Mouse (Mus musculus) urinary bladder, adult 18-20 months (tissue): ENCODE data around the gene Olfr859.
"Not testable (repeated sequence)": the region's sequence is repeated elsewhere in the genome, so short reads cannot be mapped to it uniquely, and the experiment has no call there.

Experiments used
- DNase-seq, 2 experiments: peaks; one replicate each; pipeline ENCODE4 v3.0.0; 2022; ENCODE audit warnings: low spot score in 2 of 2, mixed read lengths in 2 of 2

Gene Olfr859

GRCm38 (mm10) chr9:19804606-19805005, at the start of gene Olfr859:
Gene Olfr859, plus strand, starts transcription at chr9:19804906.
- not testable (repeated sequence) for DNase-seq

- no peak for DNase-seq
These were observed 35.6 kb upstream of the Olfr859 start for GRCm38 (mm10) chr9:19769136-19769535.

- no peak for DNase-seq
These were observed 35.0 kb upstream of the Olfr859 start for GRCm38 (mm10) chr9:19769701-19770100.

- no peak for DNase-seq
These were observed 24.7 kb upstream of the Olfr859 start, which contains the start of gene Olfr58 for GRCm38 (mm10) chr9:19779983-19780382. Gene Olfr58, plus strand, starts transcription at chr9:19780283.

- DNase-seq = no peak
These were observed 1.7 kb upstream of the Olfr859 start for GRCm38 (mm10) chr9:19803000-19803399.

- DNase-seq = no peak
These were observed 44.9 kb downstream of the Olfr859 start, which contains the start of gene Olfr860 for GRCm38 (mm10) chr9:19849647-19850046. Gene Olfr860, minus strand, starts transcription at chr9:19849747.
